Mouse (Mus musculus) midbrain, embryonic 13.5 days (tissue): ENCODE measurements around the gene Cotl1. TPM values are rescaled to one million over a fixed set of nuclear protein-coding genes. Genes with fewer than 3 reads are reported as not detected.
"Not testable (repeated sequence)": the region's sequence is repeated elsewhere in the genome, so short reads cannot be mapped to it uniquely, and the experiment has no call there.

Source experiments
- ATAC-seq: fragments of 200-750 bp; cut with Nextera tagmentation; 2 replicates; pipeline ENCODE4 v1.8.0; 2017; ENCODE audit warnings: mild to moderate bottlenecking, moderate TSS enrichment, moderate library complexity
- H3K27ac ChIP-seq: fragments of 300-500 bp; sonication (generic); 2 replicates; pipeline ENCODE4 v1.5.1; 2015; ENCODE audit warnings: inconsistent platforms, mild to moderate bottlenecking, moderate library complexity
- H3K27me3 ChIP-seq: fragments of 300-500 bp; sonication (generic); 2 replicates; pipeline ENCODE4 v1.6.1; 2015; ENCODE audit warnings: mild to moderate bottlenecking, inconsistent platforms
- H3K36me3 ChIP-seq: fragments of 300-500 bp; sonication (generic); 2 replicates; pipeline ENCODE4 v1.6.1; 2015; ENCODE audit warnings: mild to moderate bottlenecking, inconsistent platforms
- H3K4me1 ChIP-seq: fragments of 300-500 bp; sonication (generic); replicated peaks from 2 replicates; pipeline ENCODE4 v1.6.1; 2015; ENCODE audit warnings: inconsistent platforms
- H3K4me2 ChIP-seq: fragments of 300-500 bp; sonication (generic); replicated peaks from 2 replicates; pipeline ENCODE4 v1.6.1; 2015; ENCODE audit warnings: moderate library complexity, mild to moderate bottlenecking, inconsistent platforms
- H3K4me3 ChIP-seq: fragments of 300-500 bp; sonication (generic); replicated peaks from 2 replicates; pipeline ENCODE4 v1.5.1; 2015; ENCODE audit warnings: mild to moderate bottlenecking, inconsistent platforms
- H3K9ac ChIP-seq: fragments of 300-500 bp; sonication (generic); replicated peaks from 2 replicates; pipeline ENCODE4 v1.6.1; 2015; ENCODE audit warnings: mild to moderate bottlenecking, inconsistent platforms
- H3K9me3 ChIP-seq: fragments of 300-500 bp; sonication (generic); 2 replicates; pipeline ENCODE4 v1.6.1; 2016; ENCODE audit warnings: mild to moderate bottlenecking, inconsistent platforms
- WGBS: fragments of 180-500 bp; shearing (Covaris S2); methylation state at CpG from one replicate; pipeline ENCODE4 v1.1.7; 2015; 5-methylcytosine and 5-hydroxymethylcytosine counted together
- polyA plus RNA-seq: library from polyadenylated mRNA; unstranded; fragments of >200 nt; fragmentation: Nextera tagmentation; extraction: Ambion mirVana; gene quantifications from 2 replicates; pipeline ENCODE4 v1.2.1, GENCODE M21; 2015

Cotl1 gene
- polyA plus RNA-seq, 1 experiment from 2014 or later, result 105 TPM

DNA sequence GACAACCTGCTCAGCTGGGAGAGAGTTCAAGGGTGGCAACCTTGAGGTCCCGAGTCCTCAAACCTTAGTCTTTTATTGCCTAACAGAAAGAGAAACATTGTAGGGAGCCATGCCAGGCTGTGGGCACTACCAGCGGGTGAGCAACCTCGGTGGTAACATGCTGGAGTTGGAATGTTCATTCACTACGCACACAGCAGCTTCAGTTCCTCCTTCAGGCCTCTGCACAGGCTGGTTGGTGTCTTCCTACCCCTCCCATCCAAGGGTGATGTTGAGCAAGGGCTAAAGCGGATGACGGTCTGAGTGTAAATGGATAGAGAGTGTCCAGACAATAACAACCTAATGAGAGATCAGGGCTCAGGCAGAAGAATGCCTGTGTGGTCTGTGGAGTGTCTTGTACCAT, 17.4 kb upstream of the Cotl1 start:
- no peaks in the 10 kb centered on the region for H3K9me3 ChIP-seq
- ATAC-seq, result no peak
- no peaks in the 10 kb centered on the region for H3K27me3 ChIP-seq
- peaks cover 8% of the 10 kb centered on the region for H3K4me1 ChIP-seq
- no peak overlapping the region for H3K4me2 ChIP-seq
- no peaks in the 10 kb centered on the region for H3K36me3 ChIP-seq
- no peak overlapping the region for H3K27ac ChIP-seq
- 79% methylated on average over 6 of the region's 6 CpGs for WGBS
- H3K9ac ChIP-seq, result no peak overlapping the region
- H3K4me3 ChIP-seq, result no peak overlapping the region

- H3K36me3 ChIP-seq, result no peaks in the 10 kb centered on the region
- H3K27me3 ChIP-seq, result no peaks in the 10 kb centered on the region
- H3K27ac ChIP-seq, result no peak overlapping the region
- no peak overlapping the region for H3K9ac ChIP-seq
- no peak overlapping the region for H3K4me3 ChIP-seq
- no peak overlapping the region for H3K4me2 ChIP-seq
- ATAC-seq, result no peak
- WGBS, result 88% methylated on average over 5 of the region's 5 CpGs
- no peaks in the 10 kb centered on the region for H3K9me3 ChIP-seq
- no peaks in the 10 kb centered on the region for H3K4me1 ChIP-seq
Measured at GRCm38 (mm10) chr8:119855656-119856055, 15.3 kb upstream of the Cotl1 start.

DNA sequence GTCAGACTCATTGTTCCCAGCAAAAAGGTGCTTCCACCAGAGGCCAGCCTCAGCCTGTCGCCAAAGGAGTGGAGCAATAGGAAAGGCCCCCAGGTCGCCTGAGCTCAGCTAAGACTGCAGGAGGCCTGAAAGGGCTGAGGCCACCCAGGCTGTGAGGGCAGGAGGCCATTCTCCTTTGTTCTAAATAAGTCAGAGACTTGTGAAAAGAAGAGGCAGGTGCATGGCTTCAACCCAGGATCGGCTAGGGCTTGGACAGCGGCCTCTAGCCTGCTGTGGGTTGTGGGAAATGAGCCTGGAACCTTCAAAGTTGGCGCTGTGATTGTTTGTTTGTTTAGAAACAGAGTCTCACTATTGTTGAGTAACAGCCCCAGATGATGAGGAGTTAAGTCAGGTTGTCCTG, 13.7 kb upstream of the Cotl1 start:
- no peak for ATAC-seq
- no peak overlapping the region for H3K4me2 ChIP-seq
- H3K27me3 ChIP-seq, result no peaks in the 10 kb centered on the region
- H3K36me3 ChIP-seq, result no peaks in the 10 kb centered on the region
- H3K27ac ChIP-seq, result no peak overlapping the region
- no peak overlapping the region for H3K4me3 ChIP-seq
- H3K4me1 ChIP-seq, result no peaks in the 10 kb centered on the region
- H3K9me3 ChIP-seq, result no peaks in the 10 kb centered on the region
- 24% methylated on average over 5 of the region's 5 CpGs for WGBS
- no peak overlapping the region for H3K9ac ChIP-seq

GRCm38 (mm10) chr8:119853521-119853920, 13.2 kb upstream of the Cotl1 start:
- WGBS, result 57% methylated on average over 8 of the region's 8 CpGs
- H3K9ac ChIP-seq, result no peak overlapping the region
- no peaks in the 10 kb centered on the region for H3K4me1 ChIP-seq
- H3K4me3 ChIP-seq, result no peak overlapping the region
- H3K36me3 ChIP-seq, result no peaks in the 10 kb centered on the region
- ATAC-seq, result no peak
- H3K9me3 ChIP-seq, result no peaks in the 10 kb centered on the region
- H3K4me2 ChIP-seq, result no peak overlapping the region
- H3K27me3 ChIP-seq, result no peaks in the 10 kb centered on the region
- no peak overlapping the region for H3K27ac ChIP-seq

GRCm38 (mm10) chr8:119847232-119847922, 7.0 kb upstream of the Cotl1 start:
- Histone ChIP-seq H3K4me3 (no peak overlapping the region), H3K4me2 (no peak overlapping the region), H3K9ac (no peak overlapping the region), H3K27me3 (0 out of 2 replicates have a peak, but pooled peaks cover 4% of the 10 kb centered on the region), H3K27ac (no peak overlapping the region), H3K9me3 (no peaks in the 10 kb centered on the region), H3K4me1 (no peaks in the 10 kb centered on the region), H3K36me3 (no peaks in the 10 kb centered on the region)
- ATAC-seq, result no peak
- 89% methylated on average over 16 of the region's 16 CpGs for WGBS

DNA sequence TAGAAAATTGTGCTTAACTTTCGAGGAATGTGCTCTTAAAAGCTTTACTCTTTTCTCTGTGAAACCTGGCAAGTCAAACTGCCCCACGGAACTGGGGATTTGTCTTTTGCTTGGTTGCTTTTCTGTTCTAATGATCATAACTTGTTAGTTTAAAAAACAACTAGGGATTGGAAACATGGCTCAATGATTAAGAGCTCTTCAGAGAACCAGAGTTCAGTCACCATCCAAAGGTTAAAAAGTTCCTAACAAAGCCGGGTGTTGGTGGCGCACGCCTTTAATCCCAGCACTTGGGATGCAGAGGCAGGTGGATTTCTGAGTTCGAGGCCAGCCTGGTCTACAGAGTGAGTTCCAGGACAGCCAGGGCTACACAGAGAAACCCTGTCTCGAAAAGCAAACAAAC, 5.4 kb upstream of the Cotl1 start:
- not testable (repeated sequence) for H3K27ac ChIP-seq, H3K4me3 ChIP-seq, H3K9ac ChIP-seq, H3K27me3 ChIP-seq, H3K4me1 ChIP-seq, H3K4me2 ChIP-seq, H3K36me3 ChIP-seq, ATAC-seq, H3K9me3 ChIP-seq
- WGBS, result 84% methylated on average over 7 of the region's 7 CpGs

DNA sequence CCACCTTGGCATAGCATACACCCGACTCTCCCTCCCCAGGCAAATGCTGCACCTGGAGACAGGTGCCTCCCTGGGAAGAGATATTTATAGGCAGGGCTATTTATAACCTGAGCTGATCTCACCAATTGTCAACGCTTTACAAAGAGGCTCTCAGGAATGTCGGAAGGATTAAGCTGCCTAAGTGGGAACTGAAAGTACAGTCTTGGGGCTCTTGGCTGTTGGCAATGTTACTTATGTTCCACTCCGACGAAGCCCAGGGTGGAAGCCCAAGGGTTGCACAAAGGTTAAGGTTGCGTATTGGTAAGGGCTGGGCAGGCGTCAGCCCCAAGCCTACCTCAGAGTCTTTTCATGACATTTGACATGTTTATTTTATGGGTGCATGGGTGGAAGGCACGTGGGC, 4.2 kb upstream of the Cotl1 start:
- no peak overlapping the region for H3K27ac ChIP-seq
- no peak overlapping the region for H3K9ac ChIP-seq
- no peak for ATAC-seq
- H3K9me3 ChIP-seq, result no peaks in the 10 kb centered on the region
- no peak overlapping the region for H3K4me2 ChIP-seq
- H3K36me3 ChIP-seq, result no peaks in the 10 kb centered on the region
- no peak overlapping the region for H3K4me3 ChIP-seq
- WGBS, result 45% methylated on average over 8 of the region's 8 CpGs
- H3K4me1 ChIP-seq, result peaks cover 14% of the 10 kb centered on the region
- H3K27me3 ChIP-seq, result 0 out of 2 replicates have a peak, but pooled peaks cover 4% of the 10 kb centered on the region

GRCm38 (mm10) chr8:119843444-119843843, 3.1 kb upstream of the Cotl1 start:
- H3K27me3 ChIP-seq, result 0 out of 2 replicates have a peak, but pooled peaks cover 4% of the 10 kb centered on the region

DNA sequence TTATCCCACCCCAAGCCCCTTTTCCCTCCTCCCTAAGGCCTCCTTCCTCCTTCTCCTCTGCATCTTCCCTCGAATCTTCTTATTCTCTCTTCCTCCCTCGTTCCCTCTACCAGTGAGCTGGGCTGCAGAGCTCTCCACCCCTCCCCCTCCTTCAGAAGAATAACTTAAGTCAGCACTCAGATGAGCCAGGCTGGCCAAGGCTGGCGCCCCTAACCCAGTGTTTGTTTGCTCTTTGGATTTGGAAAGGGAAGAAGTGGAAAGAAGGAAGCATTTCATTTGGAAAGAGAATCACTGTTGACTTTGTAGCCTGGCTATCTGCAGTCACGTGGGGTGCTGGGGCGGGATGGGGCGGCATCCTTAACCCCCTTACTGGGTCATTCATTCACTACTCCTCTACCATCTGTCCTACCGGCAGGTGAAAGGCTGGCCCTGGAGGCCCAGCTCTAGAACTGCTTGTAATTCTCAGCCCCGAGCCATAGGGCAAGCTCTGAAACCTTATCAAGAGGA, 614 bp upstream of the Cotl1 start:
- Histone ChIP-seq H3K4me3 (peak overlapping the region; percentile 73), H3K9me3 (no peaks in the 10 kb centered on the region), H3K9ac (peak overlapping the region; percentile 87), H3K36me3 (peaks cover 5% of the 10 kb centered on the region), H3K27me3 (0 out of 2 replicates have a peak, but pooled peaks cover 4% of the 10 kb centered on the region), H3K27ac (peak overlapping the region; percentile 88), H3K4me1 (peaks cover 50% of the 10 kb centered on the region), H3K4me2 (peak overlapping the region; percentile 82)
- WGBS, result 6% methylated on average over 8 of the region's 8 CpGs
- ATAC-seq, result peak; percentile 35

More at GRCm38 (mm10) chr8:119843444-119843843, 3.1 kb upstream of the Cotl1 start:
- no peaks in the 10 kb centered on the region for H3K36me3 ChIP-seq
- H3K4me2 ChIP-seq, result no peak overlapping the region
- H3K27ac ChIP-seq, result no peak overlapping the region
- no peak overlapping the region for H3K9ac ChIP-seq
- H3K4me1 ChIP-seq, result peaks cover 25% of the 10 kb centered on the region
- WGBS, result 0% methylated on average over 4 of the region's 4 CpGs
- H3K9me3 ChIP-seq, result no peaks in the 10 kb centered on the region
- no peak for ATAC-seq
- H3K4me3 ChIP-seq, result no peak overlapping the region

- ATAC-seq, result peak; percentile 40
- Histone ChIP-seq H3K9me3 (no peaks in the 10 kb centered on the region), H3K4me2 (peak overlapping the region; percentile 82), H3K36me3 (peaks cover 7% of the 10 kb centered on the region), H3K9ac (peak overlapping the region; percentile 87), H3K27ac (peak overlapping the region; percentile 75), H3K4me1 (peaks cover 53% of the 10 kb centered on the region), H3K27me3 (0 out of 2 replicates have a peak, but pooled peaks cover under 1% of the 10 kb centered on the region), H3K4me3 (peak overlapping the region; percentile 73)
- 10% methylated on average over 14 of the region's 14 CpGs for WGBS
Measured at GRCm38 (mm10) chr8:119839419-119840021, 824 bp downstream of the Cotl1 start.

DNA sequence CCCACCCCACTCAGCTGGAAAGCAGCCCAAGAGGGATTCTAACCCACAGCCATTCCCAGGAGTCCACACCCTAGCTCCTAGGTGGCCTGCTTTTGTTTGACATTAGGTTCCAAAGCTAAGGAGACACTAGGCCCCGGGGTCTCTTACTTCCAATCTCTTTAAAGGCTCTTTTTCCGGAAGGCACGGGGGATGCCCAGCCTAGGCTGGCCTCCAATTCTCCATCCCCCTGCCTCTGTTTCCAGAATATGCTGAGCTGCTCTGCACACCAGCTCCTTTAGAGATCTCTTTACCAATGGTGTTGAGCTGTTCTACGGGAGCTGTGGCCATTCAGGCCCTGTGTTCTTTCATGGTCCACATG, 1.4 kb downstream of the Cotl1 start:
- no peaks in the 10 kb centered on the region for H3K9me3 ChIP-seq
- peak overlapping the region; percentile 73 for H3K4me3 ChIP-seq
- H3K4me1 ChIP-seq, result peaks cover 55% of the 10 kb centered on the region
- peak overlapping the region; percentile 87 for H3K9ac ChIP-seq
- peak overlapping the region; percentile 82 for H3K4me2 ChIP-seq
- peak overlapping the region; percentile 75 for H3K27ac ChIP-seq
- 45% methylated on average over 4 of the region's 4 CpGs for WGBS
- H3K27me3 ChIP-seq, result no peaks in the 10 kb centered on the region
- ATAC-seq, result no peak
- H3K36me3 ChIP-seq, result peaks cover 10% of the 10 kb centered on the region

DNA sequence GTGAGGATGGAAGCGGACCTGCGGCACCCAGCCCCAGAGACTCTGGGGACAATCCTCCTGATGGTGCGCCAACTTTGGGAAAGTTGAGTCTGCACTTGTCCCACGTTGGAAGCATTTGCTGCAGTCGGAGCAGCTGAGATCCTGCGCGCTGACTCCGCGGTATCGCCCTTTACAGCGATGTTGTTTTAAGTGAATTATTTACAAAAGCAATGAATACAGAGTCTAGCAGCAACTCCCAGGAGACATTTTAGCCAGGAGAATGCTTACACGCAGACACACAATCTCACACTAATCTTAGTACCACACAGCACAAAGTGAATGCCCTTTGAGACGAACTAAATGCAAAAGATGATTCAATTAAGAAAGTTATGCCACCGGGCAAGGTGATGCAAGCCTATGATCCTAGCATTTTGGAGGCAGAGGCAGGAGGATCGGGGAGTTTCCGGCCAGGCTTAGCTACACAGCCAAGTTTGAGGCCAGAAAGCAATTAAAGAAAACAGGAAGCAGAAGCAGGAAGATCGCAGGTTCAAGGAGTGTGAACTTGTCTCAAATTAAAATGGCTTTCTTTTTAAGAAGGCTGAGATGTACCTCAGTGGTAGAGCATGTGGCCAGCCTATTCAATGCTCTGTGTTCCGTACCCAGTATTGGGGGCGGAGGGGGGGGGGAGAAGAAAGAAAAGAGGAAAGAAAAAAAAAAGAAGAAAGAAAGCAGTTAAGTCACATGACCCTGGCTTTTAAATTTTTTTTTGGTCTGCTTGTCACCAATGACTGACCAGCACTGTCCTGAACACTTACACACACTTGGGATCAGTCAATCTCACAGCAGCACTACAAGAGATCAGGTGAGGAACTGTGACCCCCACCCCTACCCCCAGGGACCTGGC, 2.0 kb downstream of the Cotl1 start:
- Histone ChIP-seq H3K4me2 (peak overlapping the region; percentile 82), H3K36me3 (peaks cover 12% of the 10 kb centered on the region), H3K9me3 (no peaks in the 10 kb centered on the region), H3K4me1 (peaks cover 62% of the 10 kb centered on the region), H3K27ac (peak overlapping the region; percentile 75), H3K9ac (peak overlapping the region; percentile 87), H3K27me3 (no peaks in the 10 kb centered on the region), H3K4me3 (peak overlapping the region; percentile 73)
- 64% methylated on average over 19 of the region's 19 CpGs for WGBS
- ATAC-seq, result no peak
